Mouse (Mus musculus): ENCODE data around the gene Tpst1.
A peak's percentile ranks its signal among the peaks of the same experiment; 100 is the strongest.

- peak; percentile 90 for TF ChIP-seq CTCF (IDR thresholded peaks at IDR 0.05; ENCODE audit: control insufficient read depth, insufficient read depth, low read length)
- no peak for TF ChIP-seq POLR2A (IDR thresholded peaks at IDR 0.05; ENCODE audit: borderline replicate concordance, control insufficient read depth, low read depth, low read length)
Observed at GRCm38 (mm10) chr5:130163670-130164069, 90.5 kb downstream of the Tpst1 start.
